Mouse (Mus musculus) bone marrow, adult 2 months (tissue): ENCODE data around the gene Trim56. TPM values are rescaled to one million over a fixed set of nuclear protein-coding genes. Genes with fewer than 3 reads are reported as not detected.

Source experiments
- H3K27ac ChIP-seq: fragments of 200-500 bp; 2 replicates; pipeline ENCODE4 v1.5.1; 2012; ENCODE audit warnings: low read depth, mild to moderate bottlenecking, control low read depth, inconsistent platforms, low read length; ENCODE audit not compliant: control insufficient read depth, poor library complexity, insufficient read depth
- H3K4me1 ChIP-seq: fragments of 200-500 bp; 2 replicates; pipeline ENCODE4 v1.6.1; 2011; ENCODE audit warnings: low read length; ENCODE audit not compliant: control insufficient read depth, insufficient read depth
- H3K4me3 ChIP-seq: fragments of 200-500 bp; replicated peaks from 2 replicates; pipeline ENCODE3; 2011; ENCODE audit warnings: mild to moderate bottlenecking, low read depth, low read length, control low read depth; ENCODE audit not compliant: control insufficient read depth
- CTCF ChIP-seq: fragments of 200-500 bp; IDR thresholded peaks from 2 replicates; pipeline ENCODE4 v1.5.1; 2011; ENCODE audit warnings: low read length, control low read depth; ENCODE audit not compliant: control insufficient read depth, insufficient read depth
- POLR2A ChIP-seq: fragments of 200-500 bp; IDR thresholded peaks from 2 replicates; pipeline ENCODE4 v1.6.1; 2011; ENCODE audit warnings: low read depth, mild to moderate bottlenecking, control low read depth, low read length, borderline replicate concordance; ENCODE audit not compliant: control insufficient read depth
- WGBS: fragments of 180-500 bp; shearing (Covaris S2); methylation state at CpG from one replicate; pipeline ENCODE4 v1.1.7; 2018; 5-methylcytosine and 5-hydroxymethylcytosine counted together
- polyA plus RNA-seq: library from polyadenylated mRNA; stranded (reverse); fragments of >200 nt; gene quantifications from 2 replicates; pipeline ENCODE4 v1.2.4, GENCODE M21; 2011; ENCODE audit warnings: low replicate concordance; ENCODE audit not compliant: missing spikeins, insufficient read depth, insufficient read length

Gene Trim56
- polyA plus RNA-seq, 1 experiment = 31.3 TPM

- H3K27ac ChIP-seq = no peak overlapping the region
- WGBS = 87% methylated on average over 4 of the region's 4 CpGs
- no peak for TF ChIP-seq CTCF
- H3K4me1 ChIP-seq = peaks cover 3% of the 10 kb centered on the region; the same call in 1 of the 2 replicates
- no peak overlapping the region for H3K4me3 ChIP-seq
These were observed 9.6 kb downstream of the Trim56 start for GRCm38 (mm10) chr5:137106434-137106833.

GRCm38 (mm10) chr5:137103969-137104368 is 12.0 kb downstream of the Trim56 start:
- H3K4me3 ChIP-seq = no peak overlapping the region
- TF ChIP-seq POLR2A (no peak), CTCF (no peak)
- H3K4me1 ChIP-seq = peaks cover 3% of the 10 kb centered on the region; the same call in 1 of the 2 replicates
- peak overlapping the region; percentile 77 for H3K27ac ChIP-seq
- WGBS = 93% methylated on average over 2 of the region's 2 CpGs

- TF ChIP-seq CTCF (no peak), POLR2A (peak; percentile 15; the same call in 1 of the 2 replicates)
- 29% methylated on average over 28 of the region's 28 CpGs for WGBS
- peak overlapping the region; percentile 77 for H3K27ac ChIP-seq
- peaks cover 3% of the 10 kb centered on the region; the same call in 1 of the 2 replicates for H3K4me1 ChIP-seq
- H3K4me3 ChIP-seq = no peak overlapping the region
These were observed 13.2 kb downstream of the Trim56 start for GRCm38 (mm10) chr5:137102575-137103522.

GRCm38 (mm10) chr5:137102078-137102477 is 13.9 kb downstream of the Trim56 start:
- TF ChIP-seq CTCF (no peak), POLR2A (no peak)
- H3K27ac ChIP-seq = peak overlapping the region; percentile 9; the same call in 1 of the 2 replicates
- 78% methylated on average over 10 of the region's 10 CpGs for WGBS
- H3K4me3 ChIP-seq = no peak overlapping the region
- H3K4me1 ChIP-seq = peaks cover 3% of the 10 kb centered on the region; the same call in 1 of the 2 replicates

GRCm38 (mm10) chr5:137100660-137101059 is 15.3 kb downstream of the Trim56 start:
- no peak overlapping the region for H3K4me3 ChIP-seq
- TF ChIP-seq POLR2A (no peak), CTCF (no peak)
- WGBS = 54% methylated on average over 4 of the region's 4 CpGs
- no peak overlapping the region for H3K27ac ChIP-seq
- H3K4me1 ChIP-seq = peaks cover 3% of the 10 kb centered on the region; the same call in 1 of the 2 replicates

- H3K4me3 ChIP-seq = no peak overlapping the region
- H3K4me1 ChIP-seq = peaks cover under 1% of the 10 kb centered on the region; the same call in 1 of the 2 replicates
- TF ChIP-seq CTCF (no peak), POLR2A (no peak)
- no peak overlapping the region for H3K27ac ChIP-seq
- 54% methylated on average over 11 of the region's 11 CpGs for WGBS
These were observed 17.6 kb downstream of the Trim56 start for GRCm38 (mm10) chr5:137098418-137098817.

GRCm38 (mm10) chr5:137096037-137096436 is 20.0 kb downstream of the Trim56 start:
- no peaks in the 10 kb centered on the region for H3K4me1 ChIP-seq
- TF ChIP-seq POLR2A = no peak
- TF ChIP-seq CTCF = no peak
- WGBS = 66% methylated on average over 1 of the region's 1 CpGs
- H3K27ac ChIP-seq = no peak overlapping the region
- no peak overlapping the region for H3K4me3 ChIP-seq

- 47% methylated on average over 10 of the region's 10 CpGs for WGBS
- no peak for TF ChIP-seq CTCF
- no peak for TF ChIP-seq POLR2A
- Histone ChIP-seq H3K4me1 (no peaks in the 10 kb centered on the region), H3K27ac (no peak overlapping the region), H3K4me3 (no peak overlapping the region)
These were observed 20.9 kb downstream of the Trim56 start for GRCm38 (mm10) chr5:137095135-137095534.
